Mouse (Mus musculus) hindlimb bud, embryonic 11.5 days (tissue): Measurements from ENCODE around the gene Abca8b.
A peak's percentile ranks its signal among the peaks of the same experiment; 100 is the strongest.
"Not testable (repeated sequence)": the region's sequence is repeated elsewhere in the genome, so short reads cannot be mapped to it uniquely, and the experiment has no call there.

ENCODE experiments used
- DNase-seq: peaks from one replicate; pipeline ENCODE4 v3.0.0-alpha.2; 2012; ENCODE audit warnings: low read depth, low spot score; ENCODE audit errors: extremely low spot score

The Abca8b gene

DNA sequence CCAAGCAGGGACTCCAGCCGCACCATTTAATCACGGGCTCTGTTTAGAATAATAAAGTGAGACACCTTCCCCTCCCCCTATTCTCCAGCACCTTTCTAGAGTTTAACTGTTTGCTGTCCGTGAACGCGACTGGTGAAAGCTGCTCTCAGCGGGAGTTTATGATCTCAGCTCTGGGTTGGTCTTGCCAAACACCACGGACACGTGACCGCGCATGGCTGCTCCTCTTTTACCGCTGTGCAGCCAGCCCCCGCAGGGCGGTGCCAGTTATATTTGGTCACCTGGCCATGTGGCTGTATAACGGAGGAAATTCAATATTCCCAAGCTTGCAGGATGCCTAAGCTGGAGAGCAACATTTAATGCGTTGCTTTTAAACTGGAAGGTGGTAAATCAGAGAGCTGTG is at the start of gene Abca8b:
TSS of gene Abca8b (minus strand) at position 222 of the 400 bp plus-strand sequence.
- peak; percentile 81 for DNase-seq

DNA sequence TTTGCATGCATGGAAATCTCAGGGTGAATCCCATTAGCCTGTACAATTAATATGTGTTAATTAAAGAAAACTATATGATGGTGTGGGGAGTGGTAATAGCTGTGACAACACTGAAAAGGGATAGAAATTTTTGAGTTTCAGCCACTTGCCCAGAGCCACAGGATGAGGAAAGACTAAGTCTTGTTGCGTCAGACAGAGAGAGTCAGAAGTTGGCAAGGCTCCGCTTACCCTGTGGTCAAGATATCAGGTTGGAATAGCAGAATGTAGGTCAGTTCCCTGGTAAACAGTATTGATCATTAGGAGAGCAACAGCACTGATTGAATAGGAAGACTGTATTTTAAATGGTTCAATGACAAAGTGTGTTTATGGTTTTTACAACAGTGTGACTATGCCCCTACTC is 42.1 kb upstream of the Abca8b start:
- no peak for DNase-seq

DNA sequence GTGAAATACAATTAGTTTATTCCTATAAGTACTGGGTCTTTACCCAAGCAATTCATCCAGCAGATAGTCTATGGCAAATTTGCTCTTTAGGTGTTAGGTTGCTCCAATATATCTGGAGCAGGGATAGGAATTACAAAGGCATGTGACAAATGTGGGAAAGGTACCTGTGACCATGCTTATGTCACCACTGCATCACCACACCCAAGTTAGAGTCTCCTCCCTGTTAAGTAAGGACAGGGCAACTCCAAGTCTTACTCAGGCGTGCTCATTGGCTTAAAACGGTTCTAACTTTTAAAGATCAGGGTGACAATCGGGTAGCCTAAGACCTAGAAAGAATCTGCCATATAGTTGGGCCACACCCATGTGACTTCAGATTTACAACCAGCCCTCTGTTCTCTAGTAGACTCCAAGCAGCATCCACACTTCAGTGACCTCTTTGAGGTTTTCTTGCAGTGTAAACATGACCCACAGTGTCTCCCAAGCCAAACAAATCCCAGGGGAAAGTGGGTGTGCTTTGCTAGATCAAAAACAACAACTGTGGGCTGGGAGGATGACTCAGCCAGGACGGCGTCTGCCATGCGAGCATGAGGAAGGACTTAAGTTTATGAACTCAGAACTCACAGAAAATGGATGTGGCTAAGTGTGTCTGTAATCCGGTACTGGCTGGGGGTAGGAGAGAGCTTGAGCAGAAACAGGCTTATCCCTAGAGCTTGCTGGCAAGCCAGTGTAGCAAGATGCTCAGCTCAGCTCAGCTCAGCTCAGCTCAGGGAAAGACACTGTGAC is 33.5 kb upstream of the Abca8b start:
- DNase-seq: no peak

DNA sequence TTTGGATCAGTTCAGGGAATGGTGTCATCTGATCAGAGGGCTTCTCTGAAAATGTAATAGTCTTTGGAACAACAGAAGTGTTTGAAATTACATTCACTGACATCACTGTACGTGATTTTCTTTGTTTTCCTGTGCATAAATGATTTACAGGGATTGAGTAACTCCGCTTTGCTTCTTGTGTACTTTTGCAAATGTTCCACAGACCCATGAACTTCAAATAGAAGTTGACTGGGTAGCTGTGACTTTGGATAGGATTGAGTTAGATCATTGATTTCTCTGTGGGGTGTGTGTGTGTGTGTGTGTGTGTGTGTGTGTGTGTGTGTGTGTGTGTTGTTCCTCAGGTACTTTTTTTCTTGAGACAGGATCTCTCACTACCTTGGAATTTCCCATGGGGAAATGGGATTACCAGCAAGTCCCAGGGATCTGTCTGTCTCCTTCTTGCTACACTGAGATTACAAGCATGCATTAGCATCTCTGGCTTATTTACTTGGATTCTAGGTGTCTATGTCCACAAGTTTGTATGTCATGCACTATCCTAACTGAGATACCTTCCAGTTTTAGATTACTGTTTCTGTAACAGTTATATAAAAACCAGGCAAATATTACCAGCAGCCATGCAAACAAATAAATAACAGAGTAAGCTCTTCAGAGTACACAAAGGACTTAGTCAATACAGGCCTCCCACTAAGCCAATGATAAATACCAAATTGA is 15.3 kb upstream of the Abca8b start:
- DNase-seq: no peak

DNA sequence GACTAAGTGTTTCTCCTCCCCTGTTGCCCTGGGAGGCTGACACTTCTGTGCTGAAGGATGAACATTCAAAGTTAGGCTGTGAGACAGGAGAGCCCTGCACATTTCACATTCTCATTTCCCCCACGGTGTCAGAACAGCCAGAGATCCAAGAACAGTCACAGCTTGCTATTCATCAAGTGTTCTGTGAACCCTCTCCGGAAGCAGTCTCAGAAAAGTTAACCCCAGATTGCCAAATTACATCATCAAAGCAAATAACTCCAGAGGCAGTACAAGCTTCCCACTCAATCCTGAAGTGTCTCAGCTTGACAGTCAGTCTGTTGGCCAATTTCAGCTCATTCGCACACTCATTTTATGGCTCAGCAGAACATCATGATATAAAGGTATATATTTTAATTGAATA is 632 bp downstream of the Abca8b start:
- DNase-seq: peak; percentile 39

DNA sequence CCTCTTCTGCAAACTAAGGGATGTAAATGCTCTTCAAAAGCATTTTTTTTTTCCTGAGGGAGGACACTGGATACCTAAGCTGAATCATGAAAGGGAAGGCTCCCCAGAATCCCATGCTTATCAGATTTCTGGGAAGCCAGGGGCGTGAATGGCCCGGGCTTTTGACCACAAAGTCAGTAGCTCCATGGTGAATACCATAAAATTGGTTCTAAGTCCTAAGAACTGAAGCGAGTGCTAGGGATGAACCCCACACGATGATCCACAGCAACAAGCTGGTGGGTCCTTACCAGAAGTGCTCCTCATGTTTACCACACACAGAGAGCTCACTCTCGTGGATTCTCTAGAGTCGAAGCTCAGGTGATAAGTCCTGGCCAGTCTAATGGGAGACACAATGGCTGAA is 1.6 kb downstream of the Abca8b start:
- no peak for DNase-seq

DNA sequence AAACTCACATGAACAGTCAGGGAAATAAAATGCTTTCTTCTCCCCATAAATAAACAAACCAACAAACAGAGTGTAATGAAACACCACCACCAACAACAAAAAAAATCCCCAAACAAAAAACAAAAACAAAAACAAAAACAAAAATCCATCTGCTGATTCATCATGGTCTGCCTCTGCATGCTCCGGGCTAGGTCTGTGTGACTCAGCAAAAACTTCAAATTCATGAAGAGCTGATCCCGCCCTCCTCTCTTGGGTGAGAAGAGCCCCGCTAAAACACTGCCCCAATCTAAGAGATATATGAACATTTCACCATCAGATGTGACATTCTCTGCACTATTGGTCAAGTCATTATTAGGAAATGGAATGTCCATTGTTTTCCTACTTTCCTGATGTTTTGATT is 4.4 kb downstream of the Abca8b start:
- no peak for DNase-seq

DNA sequence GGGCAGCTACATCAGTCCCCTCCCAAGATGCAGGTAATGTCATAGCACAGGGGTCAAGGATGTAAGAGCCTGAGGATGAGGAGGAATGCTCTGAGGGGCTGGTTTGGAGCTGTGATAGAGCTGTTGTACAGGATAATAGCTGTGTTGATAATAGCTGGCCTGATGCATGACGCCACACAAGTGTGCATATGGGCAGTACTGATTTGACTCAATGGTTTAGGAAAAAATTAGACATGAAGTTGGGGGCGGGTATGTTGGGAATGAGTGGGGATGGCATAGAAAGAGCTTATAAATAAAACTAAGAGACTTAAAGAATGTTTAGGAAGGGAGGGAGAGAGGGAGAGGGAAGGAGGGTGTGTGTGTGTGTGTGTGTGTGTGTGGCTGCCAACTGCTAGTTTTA is 5.4 kb downstream of the Abca8b start:
- DNase-seq: no peak

DNA sequence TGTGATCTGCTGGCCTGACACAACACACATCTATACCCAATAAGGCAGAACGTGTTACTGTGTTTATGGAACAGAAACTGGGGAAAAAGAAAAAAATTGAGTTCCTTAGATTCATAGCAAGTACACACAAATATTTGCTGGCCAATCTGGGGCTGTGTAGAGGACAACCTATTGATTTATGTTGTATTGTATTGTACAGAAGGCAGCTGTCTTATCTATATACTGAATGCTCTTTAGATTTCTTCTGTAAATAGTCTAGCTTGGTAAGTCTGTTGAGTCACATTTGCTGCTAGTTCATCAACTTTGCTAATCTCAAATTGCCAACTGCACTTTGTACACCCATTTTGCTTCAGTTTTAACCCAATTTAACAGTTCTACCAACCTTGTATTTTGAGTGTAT is 7.5 kb downstream of the Abca8b start:
- no peak for DNase-seq

DNA sequence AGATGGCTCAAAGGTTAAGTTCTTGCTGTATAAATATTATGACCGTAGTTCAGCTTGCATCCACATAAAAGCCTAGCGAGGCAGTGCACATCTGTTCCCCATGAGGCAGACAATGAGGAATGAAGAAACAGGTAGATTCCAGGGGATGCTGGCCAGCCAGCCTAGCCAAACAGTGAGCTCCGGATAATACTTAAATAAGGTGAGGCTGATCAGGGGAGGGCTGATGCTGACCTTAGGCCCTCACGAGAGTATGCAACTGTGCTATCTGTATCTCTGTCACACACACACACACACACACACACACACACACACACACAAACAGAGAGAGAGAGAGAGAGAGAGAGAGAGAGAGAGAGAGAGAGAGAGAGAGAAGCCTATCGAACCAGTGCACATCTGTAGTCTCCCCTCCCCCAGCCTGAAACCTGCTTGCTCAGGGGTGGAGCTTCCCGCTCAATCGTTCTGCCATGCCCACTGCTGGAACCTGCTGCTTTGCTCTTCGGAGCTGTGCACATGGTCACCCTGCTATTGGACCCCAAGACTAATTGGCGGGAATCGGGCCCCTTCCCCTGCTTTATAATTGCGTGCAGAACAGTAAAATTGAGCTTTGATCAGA is 8.1 kb downstream of the Abca8b start:
- not testable (repeated sequence) for DNase-seq

DNA sequence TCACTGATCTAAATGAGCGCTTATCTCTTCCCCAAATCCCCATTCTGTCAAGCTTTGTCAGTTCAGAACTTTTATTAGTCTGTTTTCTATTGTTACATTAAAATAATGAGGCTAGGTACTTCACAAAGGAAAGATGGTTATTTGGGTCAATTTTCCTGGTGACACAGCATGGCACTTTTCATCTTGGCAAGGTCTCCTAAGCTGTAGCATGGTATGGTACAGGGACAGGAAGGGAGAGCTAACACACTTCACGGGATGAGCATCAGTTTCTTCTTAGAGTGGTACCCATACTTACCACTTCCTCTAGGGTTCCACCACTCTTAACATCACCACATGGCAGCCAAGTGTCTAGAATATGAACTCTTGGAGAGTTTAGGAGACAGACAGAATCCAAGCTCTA is 13.8 kb downstream of the Abca8b start:
- DNase-seq: no peak

DNA sequence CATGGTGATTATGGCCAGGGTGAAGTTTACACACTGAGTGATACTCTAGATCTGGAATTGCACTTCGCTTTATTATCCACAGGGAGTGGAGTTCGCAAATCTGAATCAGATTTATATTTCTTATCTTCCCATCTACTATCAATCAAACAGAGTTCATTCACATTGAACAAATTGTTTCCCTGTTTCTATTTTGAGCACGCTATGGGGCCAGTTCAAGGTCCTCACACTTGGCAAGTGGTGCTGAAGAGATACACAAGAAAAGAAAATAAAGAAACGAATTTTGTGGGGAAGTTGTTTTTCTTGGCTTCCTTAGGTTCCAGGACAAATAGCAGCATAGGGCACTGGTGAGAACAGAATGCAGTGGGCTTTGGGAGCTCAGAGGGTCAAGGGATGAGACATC is 25.1 kb downstream of the Abca8b start:
- no peak for DNase-seq

DNA sequence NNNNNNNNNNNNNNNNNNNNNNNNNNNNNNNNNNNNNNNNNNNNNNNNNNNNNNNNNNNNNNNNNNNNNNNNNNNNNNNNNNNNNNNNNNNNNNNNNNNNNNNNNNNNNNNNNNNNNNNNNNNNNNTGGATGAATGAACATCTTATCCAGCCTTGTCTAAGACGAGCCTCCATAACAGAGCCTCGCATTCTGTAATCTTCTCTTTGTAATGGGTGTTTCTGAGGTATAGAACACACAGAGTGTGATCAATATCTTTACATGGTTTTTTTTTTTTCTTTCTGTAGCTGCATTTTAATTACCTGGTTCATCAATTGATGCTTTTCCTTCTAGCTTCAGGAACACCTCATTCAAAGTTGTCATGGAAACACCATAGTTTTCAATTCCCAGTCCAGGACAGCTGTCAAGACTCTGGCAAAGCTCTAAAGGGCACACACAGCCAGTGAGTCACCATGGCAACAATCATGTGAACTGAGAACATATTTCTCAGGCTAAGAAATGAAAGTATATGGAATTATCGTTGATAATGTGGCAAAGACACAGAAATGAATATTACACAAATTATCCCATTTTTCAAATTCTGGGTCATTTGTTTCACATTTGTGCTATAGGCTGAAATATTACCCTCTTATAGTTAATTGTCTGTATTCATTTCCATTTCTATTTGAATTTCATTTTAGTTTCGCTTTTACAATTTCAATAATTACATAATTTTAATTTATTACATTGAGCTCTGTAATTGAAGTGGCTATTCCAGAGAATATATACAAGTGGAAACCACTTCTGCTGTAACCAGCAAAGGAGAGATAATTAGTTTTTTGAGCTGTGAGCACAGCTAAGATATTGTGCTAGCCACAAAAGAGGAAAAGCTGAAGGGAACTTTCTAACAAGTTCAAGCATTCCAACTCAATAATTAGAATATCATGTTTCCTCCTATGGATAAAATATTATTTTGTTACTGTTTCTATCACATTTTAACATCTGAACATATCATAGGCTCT is 33.9 kb downstream of the Abca8b start:
- no peak for DNase-seq

DNA sequence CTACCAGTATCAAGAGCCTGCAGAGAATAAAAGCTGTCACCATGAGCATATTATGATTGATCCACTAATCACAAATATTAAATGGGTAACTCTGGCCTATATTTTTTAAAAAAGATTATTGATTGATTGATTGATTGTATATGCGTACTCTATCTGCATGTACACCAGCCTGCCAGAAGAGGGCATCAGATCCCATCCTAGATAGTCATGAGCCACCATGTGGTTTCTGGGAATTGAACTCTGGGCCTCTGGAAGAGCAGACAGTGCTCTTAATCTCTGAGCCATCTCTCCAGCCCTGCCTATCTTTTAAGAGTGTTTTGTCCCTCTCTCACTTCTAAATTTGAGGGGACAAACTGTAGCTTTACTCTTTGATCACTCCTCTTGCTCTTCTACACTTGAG is 40.5 kb downstream of the Abca8b start:
- DNase-seq: no peak

DNA sequence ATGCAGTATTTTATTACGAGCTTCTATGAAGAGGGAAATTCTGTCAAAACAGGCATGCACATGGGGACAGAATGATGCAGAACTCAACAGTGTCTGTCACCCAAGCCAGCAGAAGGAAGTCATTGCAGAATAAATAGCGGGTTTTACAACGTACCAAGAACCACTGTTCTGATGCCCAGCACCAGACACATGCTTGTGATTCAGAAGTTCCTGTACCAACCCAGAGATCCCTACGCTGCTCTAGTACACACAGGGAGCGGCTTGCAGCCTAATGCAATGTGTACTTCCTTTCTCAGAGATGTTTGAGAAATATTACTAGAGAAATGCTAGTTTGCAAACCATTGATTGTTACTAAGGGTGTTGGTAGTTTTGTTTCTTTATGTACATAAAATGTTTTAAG is 58.7 kb downstream of the Abca8b start:
- no peak for DNase-seq

DNA sequence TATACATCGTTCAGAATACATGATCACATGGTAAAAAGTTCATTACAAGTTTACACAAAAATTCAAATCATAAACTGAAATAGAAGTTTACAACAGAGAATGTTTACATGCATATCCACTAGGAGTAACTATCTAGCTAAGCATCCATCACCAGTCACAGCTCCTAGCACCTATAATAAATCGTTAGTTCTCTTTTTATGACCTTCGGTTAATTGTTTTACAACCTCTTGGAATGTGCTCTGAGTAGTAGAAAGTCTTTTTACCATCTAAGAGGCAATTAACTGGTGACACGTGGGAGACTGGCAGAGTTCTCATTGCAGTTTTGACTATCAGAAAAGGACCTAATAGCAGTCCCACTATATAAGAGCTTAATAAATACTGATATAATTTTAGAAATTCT is 62.4 kb downstream of the Abca8b start:
- DNase-seq: not testable (repeated sequence)

DNA sequence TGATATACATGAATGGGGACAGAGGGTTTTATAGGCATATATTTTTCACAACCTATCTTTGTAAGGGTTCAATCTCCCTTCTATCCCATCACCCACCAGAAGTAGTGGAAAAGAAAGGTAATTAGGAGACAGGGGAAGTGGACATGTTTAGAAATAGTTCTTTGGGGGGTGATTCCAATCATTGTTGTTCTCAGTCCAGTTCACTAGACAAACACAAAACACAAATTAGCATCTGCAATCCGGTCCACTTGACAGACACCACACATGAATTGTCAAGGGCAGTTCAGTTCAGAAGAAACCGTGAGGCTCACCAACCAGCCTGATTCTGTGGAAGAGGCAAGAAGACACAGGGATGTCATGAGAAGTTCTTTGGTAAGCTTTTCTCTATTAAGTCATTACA is 67.2 kb downstream of the Abca8b start:
- no peak for DNase-seq

DNA sequence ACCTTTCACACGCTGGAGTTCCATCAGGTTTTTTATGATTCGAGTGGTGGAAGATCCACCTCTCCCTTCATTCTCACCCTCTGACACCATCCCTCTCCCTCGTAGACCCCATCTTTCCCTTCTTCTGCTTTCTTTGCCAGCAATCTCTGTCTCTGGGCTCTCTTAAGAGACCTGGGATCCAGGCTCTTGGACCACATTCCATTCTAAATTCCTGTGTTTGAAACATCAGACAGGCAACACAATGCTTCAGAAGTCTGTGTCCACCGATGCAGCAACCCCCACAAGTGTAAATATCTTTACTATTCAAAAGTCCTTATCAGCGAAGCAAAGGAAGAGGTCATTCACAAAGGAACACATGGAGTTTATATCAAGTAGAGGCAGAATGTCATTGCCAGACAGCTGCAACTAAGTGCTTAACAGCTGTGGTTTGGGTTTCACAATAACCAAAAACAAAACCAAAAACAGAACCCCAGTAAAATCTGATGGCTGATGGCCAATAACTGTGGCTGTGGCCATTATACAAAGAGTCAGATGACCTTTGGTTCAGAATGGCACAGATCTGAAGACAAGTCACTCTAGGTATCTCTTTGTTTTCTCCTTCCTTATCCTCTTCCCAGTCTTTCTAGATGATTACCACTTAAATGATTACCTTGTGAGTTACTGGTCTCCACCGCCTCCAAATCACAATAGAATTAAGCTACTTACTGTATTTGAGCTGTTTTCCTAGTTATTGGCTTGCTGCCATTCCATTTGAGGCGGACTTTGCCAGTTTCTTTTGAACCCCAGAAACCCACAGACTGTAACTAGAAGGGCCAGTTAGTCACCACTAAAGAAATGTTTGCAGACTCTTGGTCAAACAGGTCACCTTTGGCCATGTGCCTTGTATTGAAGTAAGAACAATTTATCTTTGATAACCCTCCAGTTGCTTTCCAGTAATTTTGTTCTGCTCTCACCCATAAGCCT is 68.6 kb downstream of the Abca8b start:
- DNase-seq: no peak

DNA sequence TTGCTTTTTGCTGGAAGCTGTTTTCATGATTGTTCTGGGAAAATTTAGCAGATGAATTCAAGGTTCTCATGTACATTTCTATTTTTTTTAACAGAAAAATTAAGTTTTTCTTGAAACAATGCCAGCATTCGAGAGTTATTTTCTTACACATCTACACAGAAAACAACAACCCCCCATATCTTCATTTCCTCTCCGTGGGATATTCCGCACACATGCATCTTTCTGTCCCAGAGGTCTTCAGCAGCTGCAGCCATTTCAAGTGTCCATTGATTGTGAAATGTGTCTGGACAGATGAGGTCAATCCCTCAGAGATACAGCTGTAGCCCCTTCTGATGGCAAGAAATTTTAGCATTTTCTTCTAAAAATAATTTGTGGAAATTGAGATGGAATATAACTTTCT is 73.4 kb downstream of the Abca8b start:
- DNase-seq: no peak

DNA sequence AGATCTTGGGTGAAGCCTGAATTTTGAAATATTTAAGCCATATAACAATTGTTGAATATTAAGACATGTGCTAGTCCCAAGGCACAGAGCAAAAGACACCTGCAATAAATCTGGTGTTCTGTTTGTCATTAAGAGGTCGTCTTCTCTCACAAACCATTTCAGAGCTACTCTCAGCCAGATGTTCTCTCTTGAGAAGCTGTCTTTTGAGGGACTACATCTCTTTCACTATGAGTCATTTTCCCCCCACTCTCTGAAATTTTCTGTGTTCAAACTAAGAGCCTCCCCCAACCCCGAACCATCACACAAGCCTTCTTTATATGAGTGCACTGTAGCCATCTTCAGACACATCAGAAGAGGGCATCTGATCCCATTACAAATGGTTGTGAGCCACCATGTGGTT is 76.2 kb downstream of the Abca8b start:
- DNase-seq: no peak
